ENCODE assay signal across 26 mouse cellular contexts in the genomic region with DNA sequence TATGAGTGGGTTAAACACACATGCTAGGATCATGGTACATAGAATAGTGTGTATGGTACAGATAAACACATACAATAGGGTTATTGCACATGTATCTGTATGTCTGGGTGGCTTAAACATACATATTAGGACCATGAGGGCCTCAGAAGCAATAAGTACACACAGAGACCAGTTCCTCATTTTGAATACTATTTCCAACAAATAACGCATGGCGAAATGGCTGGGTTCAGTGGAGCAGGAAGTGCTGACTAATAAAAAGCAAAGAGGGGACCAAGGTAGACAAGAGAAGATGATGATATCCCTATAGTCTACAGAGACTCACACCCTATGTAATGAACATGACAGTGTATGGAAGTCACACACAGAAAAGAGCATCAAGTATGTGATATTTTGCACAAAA. TPM values are rescaled to one million over a fixed set of nuclear protein-coding genes. Genes with fewer than 3 reads are reported as not detected.
"Had no signal": no experiment of that assay in that cellular context is flagged by ENCODE, and none has a peak within 500 bp of the region (broad histone marks: within the 10 kb centered on the region; RNA-seq: fewer than 3 reads in every experiment).

No protein-coding gene starts in this region.

- H3K4me1 ChIP-seq: limb, embryonic 12.5 days; limb, embryonic 15.5 days; midbrain, embryonic 12.5 days; midbrain, embryonic 15.5 days; neural tube, embryonic 12.5 days; neural tube, embryonic 15.5 days had no signal

- DNase-seq: kidney, adult 2 months; kidney, postnatal 36 days; layer of hippocampus, postnatal 36 days; left cerebral cortex, postnatal 4 days; liver, postnatal 0 days; lung, embryonic 14.5 days; right cerebral cortex, adult 18-20 months; right cerebral cortex, postnatal 14 days; right cerebral cortex, postnatal 4 days; thymus, postnatal 36 days had no signal

- H3K27ac ChIP-seq: kidney, postnatal 0 days; left cerebral cortex, adult 2 months; limb, embryonic 12.5 days; limb, embryonic 15.5 days; liver, embryonic 14.5 days; midbrain, embryonic 12.5 days; midbrain, embryonic 15.5 days; neural tube, embryonic 12.5 days; neural tube, embryonic 15.5 days had no signal

- H3K4me3 ChIP-seq: left cerebral cortex, adult 2 months; limb, embryonic 12.5 days; limb, embryonic 15.5 days; midbrain, embryonic 12.5 days; midbrain, embryonic 15.5 days; neural tube, embryonic 12.5 days; neural tube, embryonic 15.5 days had no signal

- ATAC-seq: liver, postnatal 0 days; lung, postnatal 0 days; midbrain, embryonic 15.5 days had no signal

- H3K4me2 ChIP-seq: limb, embryonic 12.5 days; limb, embryonic 15.5 days; liver, embryonic 11.5 days; lung, embryonic 14.5 days; midbrain, embryonic 12.5 days; midbrain, embryonic 15.5 days; neural tube, embryonic 12.5 days; neural tube, embryonic 15.5 days had no signal

- H3K9me3 ChIP-seq: limb, embryonic 12.5 days; limb, embryonic 15.5 days; midbrain, embryonic 12.5 days; midbrain, embryonic 15.5 days; neural tube, embryonic 12.5 days; neural tube, embryonic 15.5 days had no signal

- H3K9ac ChIP-seq: limb, embryonic 12.5 days; limb, embryonic 15.5 days; liver, embryonic 14.5 days; liver, postnatal 0 days; lung, embryonic 14.5 days; midbrain, embryonic 12.5 days; midbrain, embryonic 15.5 days; neural tube, embryonic 12.5 days; neural tube, embryonic 15.5 days had no signal

- H3K36me3 ChIP-seq: limb, embryonic 12.5 days; limb, embryonic 15.5 days; midbrain, embryonic 12.5 days; midbrain, embryonic 15.5 days; neural tube, embryonic 12.5 days; neural tube, embryonic 15.5 days had no signal

- H3K27me3 ChIP-seq: limb, embryonic 12.5 days; limb, embryonic 15.5 days; midbrain, embryonic 12.5 days; midbrain, embryonic 15.5 days; neural tube, embryonic 12.5 days; neural tube, embryonic 15.5 days had no signal

RNA-seq across cellular contexts. Expression of gene Gsta1, which starts 2.3 kb away (rescaled TPM):
- total RNA-seq: layer of hippocampus, adult 8-10 months; layer of hippocampus, postnatal 10 days; layer of hippocampus, postnatal 36 days; left cerebral cortex, adult 2 months; left cerebral cortex, postnatal 10 days; left cerebral cortex, postnatal 4 days had no signal
- polyA plus RNA-seq: kidney, embryonic 14.5 days; limb, embryonic 12.5 days; liver, embryonic 11.5 days; liver, postnatal 0 days; lung, embryonic 14.5 days; midbrain, embryonic 12.5 days; midbrain, embryonic 15.5 days; neural tube, embryonic 12.5 days; neural tube, embryonic 15.5 days had no signal

RNA-seq across cellular contexts. Expression of gene Gm3776, which starts 28.8 kb away (rescaled TPM):
- total RNA-seq: layer of hippocampus, adult 8-10 months; layer of hippocampus, postnatal 10 days; layer of hippocampus, postnatal 36 days; left cerebral cortex, adult 2 months; left cerebral cortex, postnatal 10 days; left cerebral cortex, postnatal 4 days had no signal
- polyA plus RNA-seq: kidney, embryonic 14.5 days; limb, embryonic 12.5 days; liver, embryonic 11.5 days; liver, embryonic 14.5 days; lung, embryonic 14.5 days; midbrain, embryonic 12.5 days; midbrain, embryonic 15.5 days; neural tube, embryonic 12.5 days; neural tube, embryonic 15.5 days; thymus, postnatal 0 days had no signal
